Mouse (Mus musculus) liver, embryonic 16.5 days (tissue): ENCODE data around the gene Nmur1. TPM values are rescaled to one million over a fixed set of nuclear protein-coding genes. Genes with fewer than 3 reads are reported as not detected.

Experiments used
- ATAC-seq: fragments of 200-750 bp; cut with Nextera tagmentation; 2 replicates; pipeline ENCODE4 v1.8.0; 2017; ENCODE audit warnings: low read depth, mild to moderate bottlenecking, moderate number of reproducible peaks, moderate library complexity
- H3K27ac ChIP-seq: fragments of 300-500 bp; sonication (generic); 2 replicates; pipeline ENCODE4 v1.5.1; 2014; ENCODE audit warnings: mild to moderate bottlenecking, low read length
- H3K27me3 ChIP-seq: fragments of 300-500 bp; sonication (generic); 2 replicates; pipeline ENCODE4 v1.6.1; 2014; ENCODE audit warnings: low read depth, low read length, mixed read lengths; ENCODE audit not compliant: control insufficient read depth, insufficient read depth
- H3K36me3 ChIP-seq: fragments of 300-500 bp; sonication (generic); 2 replicates; pipeline ENCODE4 v1.6.1; 2014; ENCODE audit warnings: mild to moderate bottlenecking; ENCODE audit not compliant: control insufficient read depth, insufficient read depth
- H3K4me1 ChIP-seq: fragments of 300-500 bp; sonication (generic); 2 replicates; pipeline ENCODE4 v1.6.1; 2014; ENCODE audit warnings: low read depth, low read length, mixed read lengths; ENCODE audit not compliant: control insufficient read depth
- H3K4me2 ChIP-seq: fragments of 300-500 bp; sonication (generic); 2 replicates; pipeline ENCODE4 v1.6.1; 2014; ENCODE audit warnings: low read depth, low read length, mixed read lengths
- H3K4me3 ChIP-seq: fragments of 300-500 bp; sonication (generic); 2 replicates; pipeline ENCODE4 v1.5.1; 2014; ENCODE audit warnings: low read depth, mild to moderate bottlenecking, low read length
- H3K9ac ChIP-seq: fragments of 300-500 bp; sonication (generic); 2 replicates; pipeline ENCODE4 v1.6.1; 2014; ENCODE audit warnings: low read depth, low read length
- H3K9me3 ChIP-seq: fragments of 300-500 bp; sonication (generic); replicated peaks from 2 replicates; pipeline ENCODE4 v1.6.1; 2016; ENCODE audit warnings: low read length; ENCODE audit not compliant: control insufficient read depth
- WGBS: fragments of 180-500 bp; shearing (Covaris S2); extraction: QIAGEN DNeasy Blood & Tissue Kit; methylation state at CpG from one replicate; pipeline ENCODE4 v1.1.7; 2014; ENCODE audit not compliant: insufficient replicate concordance; 5-methylcytosine and 5-hydroxymethylcytosine counted together
- polyA plus RNA-seq: library from polyadenylated mRNA; unstranded; fragments of >200 nt; fragmentation: Nextera tagmentation; extraction: Ambion mirVana; gene quantifications from 2 replicates; pipeline ENCODE4 v1.2.1, GENCODE M21; 2015

The Nmur1 gene
- polyA plus RNA-seq, 1 experiment from 2014 or later: not detected

GRCm38 (mm10) chr1:86424336-86424735 is 1.7 kb downstream of the Nmur1 start:
- H3K4me1 ChIP-seq: no peaks in the 10 kb centered on the region
- H3K4me2 ChIP-seq: no peak overlapping the region
- H3K27me3 ChIP-seq: no peaks in the 10 kb centered on the region
- no peak overlapping the region for H3K9ac ChIP-seq
- H3K9me3 ChIP-seq: no peaks in the 10 kb centered on the region
- no peak overlapping the region for H3K4me3 ChIP-seq
- no peak for ATAC-seq
- no peaks in the 10 kb centered on the region for H3K36me3 ChIP-seq
- H3K27ac ChIP-seq: no peak overlapping the region
- 72% methylated on average over 1 of the region's 1 CpGs for WGBS

GRCm38 (mm10) chr1:86423879-86424278 is 2.1 kb downstream of the Nmur1 start:
- H3K4me2 ChIP-seq: no peak overlapping the region
- ATAC-seq: no peak
- 55% methylated on average over 5 of the region's 5 CpGs for WGBS
- H3K9me3 ChIP-seq: no peaks in the 10 kb centered on the region
- H3K4me3 ChIP-seq: no peak overlapping the region
- H3K9ac ChIP-seq: no peak overlapping the region
- no peaks in the 10 kb centered on the region for H3K27me3 ChIP-seq
- H3K4me1 ChIP-seq: no peaks in the 10 kb centered on the region
- no peaks in the 10 kb centered on the region for H3K36me3 ChIP-seq
- H3K27ac ChIP-seq: no peak overlapping the region

GRCm38 (mm10) chr1:86421007-86421406 is 5.0 kb downstream of the Nmur1 start:
- H3K4me1 ChIP-seq: no peaks in the 10 kb centered on the region
- no peaks in the 10 kb centered on the region for H3K27me3 ChIP-seq
- no peak overlapping the region for H3K4me2 ChIP-seq
- no peak overlapping the region for H3K4me3 ChIP-seq
- H3K36me3 ChIP-seq: no peaks in the 10 kb centered on the region
- H3K9ac ChIP-seq: no peak overlapping the region
- no peak overlapping the region for H3K27ac ChIP-seq
- no peaks in the 10 kb centered on the region for H3K9me3 ChIP-seq
- 63% methylated on average over 10 of the region's 10 CpGs for WGBS
- no peak for ATAC-seq

GRCm38 (mm10) chr1:86416321-86416720 is 9.7 kb downstream of the Nmur1 start:
- Histone ChIP-seq H3K9me3 (no peaks in the 10 kb centered on the region), H3K4me2 (no peak overlapping the region), H3K4me3 (no peak overlapping the region), H3K36me3 (no peaks in the 10 kb centered on the region), H3K27ac (no peak overlapping the region), H3K4me1 (no peaks in the 10 kb centered on the region), H3K9ac (no peak overlapping the region), H3K27me3 (no peaks in the 10 kb centered on the region)
- 59% methylated on average over 6 of the region's 6 CpGs for WGBS
- no peak for ATAC-seq

GRCm38 (mm10) chr1:86415612-86416184 is 10.3 kb downstream of the Nmur1 start:
- Histone ChIP-seq H3K4me3 (no peak overlapping the region), H3K4me1 (no peaks in the 10 kb centered on the region), H3K4me2 (no peak overlapping the region), H3K36me3 (no peaks in the 10 kb centered on the region), H3K9ac (no peak overlapping the region), H3K27ac (no peak overlapping the region), H3K27me3 (no peaks in the 10 kb centered on the region), H3K9me3 (no peaks in the 10 kb centered on the region)
- ATAC-seq: peak; percentile 16; the same call in 1 of the 2 replicates
- WGBS: 42% methylated on average over 7 of the region's 7 CpGs

- no peak overlapping the region for H3K27ac ChIP-seq
- ATAC-seq: no peak
- no peaks in the 10 kb centered on the region for H3K27me3 ChIP-seq
- no peak overlapping the region for H3K4me2 ChIP-seq
- no peaks in the 10 kb centered on the region for H3K36me3 ChIP-seq
- no peak overlapping the region for H3K9ac ChIP-seq
- WGBS: 28% methylated on average over 2 of the region's 2 CpGs
- H3K9me3 ChIP-seq: no peaks in the 10 kb centered on the region
- H3K4me1 ChIP-seq: no peaks in the 10 kb centered on the region
- no peak overlapping the region for H3K4me3 ChIP-seq
Observed at GRCm38 (mm10) chr1:86415144-86415543, 10.9 kb downstream of the Nmur1 start.

- no peak for ATAC-seq
- no peaks in the 10 kb centered on the region for H3K4me1 ChIP-seq
- H3K9ac ChIP-seq: no peak overlapping the region
- WGBS: 48% methylated on average over 5 of the region's 5 CpGs
- no peak overlapping the region for H3K4me2 ChIP-seq
- H3K36me3 ChIP-seq: no peaks in the 10 kb centered on the region
- no peak overlapping the region for H3K27ac ChIP-seq
- H3K9me3 ChIP-seq: no peaks in the 10 kb centered on the region
- H3K4me3 ChIP-seq: no peak overlapping the region
- no peaks in the 10 kb centered on the region for H3K27me3 ChIP-seq
Observed at GRCm38 (mm10) chr1:86414715-86415114, 11.3 kb downstream of the Nmur1 start.

- Histone ChIP-seq H3K36me3 (no peaks in the 10 kb centered on the region), H3K27ac (no peak overlapping the region), H3K4me1 (peaks cover 6% of the 10 kb centered on the region), H3K9me3 (no peaks in the 10 kb centered on the region), H3K4me2 (no peak overlapping the region), H3K27me3 (no peaks in the 10 kb centered on the region), H3K4me3 (no peak overlapping the region), H3K9ac (no peak overlapping the region)
- 95% methylated on average over 2 of the region's 2 CpGs for whole genome bisulfite sequencing
- no peak for ATAC-seq
Observed at GRCm38 (mm10) chr1:86409476-86409875, 16.6 kb downstream of the Nmur1 start.

GRCm38 (mm10) chr1:86408515-86408914 is 17.5 kb downstream of the Nmur1 start:
- no peak overlapping the region for H3K9ac ChIP-seq
- peaks cover 6% of the 10 kb centered on the region for H3K4me1 ChIP-seq
- H3K9me3 ChIP-seq: no peaks in the 10 kb centered on the region
- no peak overlapping the region for H3K4me3 ChIP-seq
- ATAC-seq: no peak
- H3K27me3 ChIP-seq: no peaks in the 10 kb centered on the region
- H3K36me3 ChIP-seq: no peaks in the 10 kb centered on the region
- H3K27ac ChIP-seq: no peak overlapping the region
- no peak overlapping the region for H3K4me2 ChIP-seq
- 68% methylated on average over 10 of the region's 10 CpGs for WGBS
